ENCODE assay signal across 12 mouse cellular contexts in genomic region chr13:91171766-91172491, GRCm38 (mm10). TPM values are rescaled to one million over a fixed set of nuclear protein-coding genes. Genes with fewer than 3 reads are reported as not detected.
DNase-seq lines count a peak whose midpoint lies in the region; ATAC-seq and TF ChIP-seq lines count a peak whose summit lies in the region.
"Had no signal": no experiment of that assay in that cellular context is flagged by ENCODE, and none has a peak within 500 bp of the region (broad histone marks: within the 10 kb centered on the region; RNA-seq: fewer than 3 reads in every experiment).

No protein-coding gene starts in this region.

- H3K36me3 ChIP-seq in neural tube, embryonic 12.5 days: no peaks in the 10 kb centered on the region
- no peaks in the 10 kb centered on the region for H3K36me3 ChIP-seq in hindbrain, postnatal 0 days (ENCODE audit: insufficient read depth, low read length)
- H3K36me3 ChIP-seq in liver, embryonic 12.5 days: no peaks in the 10 kb centered on the region

- H3K9ac ChIP-seq in neural tube, embryonic 12.5 days: no peak overlapping the region
- no peak overlapping the region for H3K9ac ChIP-seq in hindbrain, postnatal 0 days (replicated peaks; ENCODE audit: low read length)
- H3K9ac ChIP-seq in liver, embryonic 12.5 days: no peak overlapping the region
- H3K9ac ChIP-seq: liver, embryonic 14.5 days had no signal

- H3K4me2 ChIP-seq in neural tube, embryonic 12.5 days (replicated peaks): no peak overlapping the region
- H3K4me2 ChIP-seq in hindbrain, postnatal 0 days (ENCODE audit: low read depth, low read length): no peak overlapping the region
- H3K4me2 ChIP-seq in liver, embryonic 12.5 days: no peak overlapping the region

- H3K4me1 ChIP-seq in neural tube, embryonic 12.5 days: no peaks in the 10 kb centered on the region
- peaks cover 5% of the 10 kb centered on the region; the same call in 1 of the 2 replicates for H3K4me1 ChIP-seq in hindbrain, postnatal 0 days (ENCODE audit: insufficient read depth, low read length)
- H3K4me1 ChIP-seq in liver, embryonic 12.5 days: peaks cover 27% of the 10 kb centered on the region

- WGBS in neural tube, embryonic 12.5 days: 75% methylated on average over 15 of the region's 15 CpGs
- 62% methylated on average over 15 of the region's 15 CpGs for WGBS in hindbrain, postnatal 0 days
- 81% methylated on average over 15 of the region's 15 CpGs for WGBS in liver, embryonic 12.5 days (ENCODE audit: insufficient replicate concordance)

- ATAC-seq in frontal cortex, adult (ENCODE audit: low TSS enrichment): peak; percentile 64
- ATAC-seq in neural tube, embryonic 12.5 days (ENCODE audit: low FRiP score, low read depth): peak; percentile 41; the same call in 1 of the 2 replicates
- ATAC-seq in hindbrain, postnatal 0 days: peak; percentile 74
- no peak for ATAC-seq in liver, embryonic 12.5 days

- no peaks in the 10 kb centered on the region for H3K9me3 ChIP-seq in neural tube, embryonic 12.5 days
- H3K9me3 ChIP-seq in hindbrain, postnatal 0 days (ENCODE audit: low read length): no peaks in the 10 kb centered on the region
- H3K9me3 ChIP-seq in liver, embryonic 12.5 days (replicated peaks): no peaks in the 10 kb centered on the region

- TF ChIP-seq CTCF in hindbrain, postnatal 0 days (IDR thresholded peaks at IDR 0.05; ENCODE audit: low read depth): no peak

- H3K4me3 ChIP-seq in neural tube, embryonic 12.5 days: no peak overlapping the region
- H3K4me3 ChIP-seq in hindbrain, postnatal 0 days (ENCODE audit: low read length): no peak overlapping the region
- H3K4me3 ChIP-seq in liver, embryonic 12.5 days: no peak overlapping the region

- H3K27me3 ChIP-seq in neural tube, embryonic 12.5 days (replicated peaks): no peaks in the 10 kb centered on the region
- no peaks in the 10 kb centered on the region for H3K27me3 ChIP-seq in hindbrain, postnatal 0 days (ENCODE audit: insufficient read depth, low read length)
- no peaks in the 10 kb centered on the region for H3K27me3 ChIP-seq in liver, embryonic 12.5 days (replicated peaks)

- no peak for DNase-seq in frontal cortex, postnatal 14 days (ENCODE audit: low spot score in 2 of 2)
- DNase-seq in neural tube, embryonic 10.5 days (ENCODE audit: extremely low spot score, low spot score): no peak
- peak; percentile 69 for DNase-seq in hindbrain, postnatal 0 days (ENCODE audit: low spot score)
- DNase-seq in natural killer cell, adult 2 months (ENCODE audit: low spot score in 2 of 2): no peak
- DNase-seq in adrenal gland, postnatal 14 days: no peak
- DNase-seq: adrenal gland, postnatal 25 days; B cell, adult 2 months; thymus, postnatal 4 days had no signal

- H3K27ac ChIP-seq in neural tube, embryonic 12.5 days: no peak overlapping the region
- no peak overlapping the region for H3K27ac ChIP-seq in hindbrain, postnatal 0 days
- no peak overlapping the region for H3K27ac ChIP-seq in liver, embryonic 12.5 days
- H3K27ac ChIP-seq: liver, embryonic 14.5 days had no signal

RNA-seq across cellular contexts. Expression of gene Atg10, which starts 51.8 kb away (rescaled TPM):
- 15.8 and 18.6 TPM in 2 replicates for polyA plus RNA-seq in neural tube, embryonic 12.5 days (2016; fragmentation: Nextera tagmentation; extraction: Ambion mirVana)
- total RNA-seq in hindbrain, postnatal 0 days (2014; rRNA removed): 3.0 and 5.2 TPM in 2 replicates
- 13.9 and 16.2 TPM in 2 replicates for polyA plus RNA-seq in hindbrain, postnatal 0 days (2015; fragmentation: Nextera tagmentation; extraction: Ambion mirVana)
- total RNA-seq in adrenal gland, postnatal 14 days (2021): 13.7 and 18.2 TPM in 2 replicates
- polyA plus RNA-seq in liver, embryonic 12.5 days (2016; fragmentation: Nextera tagmentation; extraction: Ambion mirVana): 4.7 TPM in 2 replicates
